ENCODE assay signal across 8 mouse cellular contexts in genomic region chr13:44731727-44732441, GRCm38 (mm10). TPM values are rescaled to one million over a fixed set of nuclear protein-coding genes. Genes with fewer than 3 reads are reported as not detected.
A peak's percentile ranks its signal among the peaks of the same experiment; 100 is the strongest.
DNase-seq lines count a peak whose midpoint lies in the region; ATAC-seq and TF ChIP-seq lines count a peak whose summit lies in the region.

No protein-coding gene starts in this region.

- no peaks in the 10 kb centered on the region for H3K9me3 ChIP-seq in heart, embryonic 11.5 days (replicated peaks; ENCODE audit: control insufficient read depth, low read length)
- H3K9me3 ChIP-seq in ES-Bruce4 (replicated peaks; ENCODE audit: control insufficient read depth, insufficient read depth, low read length, poor library complexity, severe bottlenecking): no peaks in the 10 kb centered on the region
- no peaks in the 10 kb centered on the region for H3K9me3 ChIP-seq in kidney, postnatal 0 days (replicated peaks; ENCODE audit: low read length)
- no peaks in the 10 kb centered on the region for H3K9me3 ChIP-seq in neural tube, embryonic 12.5 days

- H3K36me3 ChIP-seq in heart, embryonic 11.5 days (ENCODE audit: control insufficient read depth, insufficient read depth, low read length): no peaks in the 10 kb centered on the region
- no peaks in the 10 kb centered on the region for H3K36me3 ChIP-seq in ES-Bruce4 (ENCODE audit: control insufficient read depth, insufficient read depth, low read length, poor library complexity, severe bottlenecking)
- no peaks in the 10 kb centered on the region for H3K36me3 ChIP-seq in kidney, postnatal 0 days (ENCODE audit: insufficient read depth, low read length)
- H3K36me3 ChIP-seq in neural tube, embryonic 12.5 days: no peaks in the 10 kb centered on the region

- no peaks in the 10 kb centered on the region for H3K27me3 ChIP-seq in heart, embryonic 11.5 days (ENCODE audit: control insufficient read depth, insufficient read depth, low read length)
- no peaks in the 10 kb centered on the region for H3K27me3 ChIP-seq in ES-Bruce4 (ENCODE audit: control insufficient read depth, insufficient read depth, low read length, poor library complexity, severe bottlenecking)
- H3K27me3 ChIP-seq in kidney, postnatal 0 days (ENCODE audit: insufficient read depth, low read length): no peaks in the 10 kb centered on the region
- no peaks in the 10 kb centered on the region for H3K27me3 ChIP-seq in neural tube, embryonic 12.5 days (replicated peaks)

- no peak for TF ChIP-seq EP300 in ES-Bruce4 (IDR thresholded peaks at IDR 0.05; ENCODE audit: insufficient read depth, low read depth, low read length)

- TF ChIP-seq POLR2A in ES-Bruce4 (IDR thresholded peaks at IDR 0.05; ENCODE audit: insufficient read depth, low read length): no peak
- TF ChIP-seq POLR2A in embryonic fibroblast, embryonic 13.5 days (IDR thresholded peaks at IDR 0.05; ENCODE audit: low read depth, low read length): no peak

- H3K27ac ChIP-seq in heart, embryonic 11.5 days (ENCODE audit: low read depth, low read length): peak overlapping the region; percentile 94; the same call in 1 of the 2 replicates
- peak overlapping the region; percentile 84 for H3K27ac ChIP-seq in ES-Bruce4 (ENCODE audit: insufficient read depth, low read length)
- 0 out of 2 replicates have a peak overlapping the region, but pooled peaks have one; percentile 9 for H3K27ac ChIP-seq in embryonic fibroblast, embryonic 13.5 days (ENCODE audit: insufficient read depth, low read length)
- H3K27ac ChIP-seq in kidney, postnatal 0 days: peak overlapping the region; percentile 57
- no peak overlapping the region for H3K27ac ChIP-seq in neural tube, embryonic 12.5 days

- peak overlapping the region; percentile 72 for H3K4me3 ChIP-seq in heart, embryonic 11.5 days (ENCODE audit: low read depth, low read length)
- H3K4me3 ChIP-seq in ES-Bruce4 (ENCODE audit: low read depth, low read length): peak overlapping the region; percentile 92
- H3K4me3 ChIP-seq in embryonic fibroblast, embryonic 13.5 days (ENCODE audit: insufficient read depth, low read length): peak overlapping the region; percentile 64
- H3K4me3 ChIP-seq in kidney, postnatal 0 days (replicated peaks; ENCODE audit: low read depth, low read length): peak overlapping the region; percentile 59
- H3K4me3 ChIP-seq in neural tube, embryonic 12.5 days: peak overlapping the region; percentile 69

- ATAC-seq in heart, embryonic 11.5 days (replicated peaks; ENCODE audit: insufficient number of reproducible peaks, low FRiP score, low TSS enrichment): no peak
- no peak for ATAC-seq in kidney, postnatal 0 days (replicated peaks; ENCODE audit: low FRiP score, low read depth)
- no peak for ATAC-seq in neural tube, embryonic 12.5 days (ENCODE audit: low FRiP score, low read depth)
- no peak for ATAC-seq in granulocyte monocyte progenitor cell, adult 5-6 weeks (replicated peaks; ENCODE audit: poor library complexity, severe bottlenecking)

- WGBS in heart, embryonic 11.5 days (ENCODE audit: insufficient replicate concordance): under 1% methylated on average over 16 of the region's 16 CpGs
- WGBS in kidney, postnatal 0 days: under 1% methylated on average over 16 of the region's 16 CpGs
- WGBS in neural tube, embryonic 12.5 days: under 1% methylated on average over 16 of the region's 16 CpGs

- no peak for DNase-seq in heart, adult 11 months
- DNase-seq in kidney, postnatal 0 days (ENCODE audit: low spot score): peak; percentile 11
- DNase-seq in urinary bladder, adult 2 months (ENCODE audit: low spot score): no peak

- no peak for TF ChIP-seq CTCF in ES-Bruce4 (IDR thresholded peaks at IDR 0.05; ENCODE audit: low read depth, low read length)
- no peak for TF ChIP-seq CTCF in embryonic fibroblast, embryonic 13.5 days (IDR thresholded peaks at IDR 0.05; ENCODE audit: borderline replicate concordance, insufficient read depth, low read length)
- TF ChIP-seq CTCF in kidney, postnatal 0 days (IDR thresholded peaks at IDR 0.05; ENCODE audit: low read depth): no peak

- peak overlapping the region; percentile 95 for H3K9ac ChIP-seq in heart, embryonic 11.5 days (ENCODE audit: low read depth, low read length)
- H3K9ac ChIP-seq in ES-Bruce4 (ENCODE audit: low read depth, poor library complexity, severe bottlenecking): peak overlapping the region; percentile 97
- peak overlapping the region; percentile 87 for H3K9ac ChIP-seq in kidney, postnatal 0 days (ENCODE audit: low read depth, low read length)
- H3K9ac ChIP-seq in neural tube, embryonic 12.5 days: peak overlapping the region; percentile 76

- H3K4me2 ChIP-seq in heart, embryonic 11.5 days: peak overlapping the region; percentile 84
- peak overlapping the region; percentile 95 for H3K4me2 ChIP-seq in kidney, postnatal 0 days (ENCODE audit: low read length)
- H3K4me2 ChIP-seq in neural tube, embryonic 12.5 days (replicated peaks): peak overlapping the region; percentile 98

- H3K4me1 ChIP-seq in heart, embryonic 11.5 days (ENCODE audit: control insufficient read depth, insufficient read depth, low read length): peaks cover 26% of the 10 kb centered on the region
- no peaks in the 10 kb centered on the region for H3K4me1 ChIP-seq in ES-Bruce4 (ENCODE audit: control insufficient read depth, insufficient read depth, low read length)
- no peaks in the 10 kb centered on the region for H3K4me1 ChIP-seq in embryonic fibroblast, embryonic 13.5 days (ENCODE audit: control insufficient read depth, insufficient read depth, low read length)
- peaks cover 15% of the 10 kb centered on the region for H3K4me1 ChIP-seq in kidney, postnatal 0 days (replicated peaks; ENCODE audit: insufficient read depth, low read length)
- peaks cover 27% of the 10 kb centered on the region for H3K4me1 ChIP-seq in neural tube, embryonic 12.5 days

RNA-seq across cellular contexts. Expression of gene Jarid2, which starts 2.6 kb away (rescaled TPM):
- polyA plus RNA-seq in heart, embryonic 11.5 days (2014; fragmentation: Nextera tagmentation; extraction: Ambion mirVana): 20.1 and 22.4 TPM in 2 replicates
- polyA plus RNA-seq in ES-Bruce4 (2011; ENCODE audit: insufficient read depth, insufficient read length, low read depth, missing spikeins): 143 and 150 TPM in 2 replicates
- polyA plus RNA-seq in embryonic fibroblast, embryonic 13.5 days (2011; ENCODE audit: insufficient read length, low read depth, missing spikeins): 9.7 and 14.4 TPM in 2 replicates
- 22.5 and 26.2 TPM in 2 replicates for polyA plus RNA-seq in kidney, postnatal 0 days (2015; fragmentation: Nextera tagmentation; extraction: Ambion mirVana)
- 85.5 and 93.6 TPM in 2 replicates for polyA plus RNA-seq in neural tube, embryonic 12.5 days (2016; fragmentation: Nextera tagmentation; extraction: Ambion mirVana)
- 37.8 and 58.5 TPM in 2 replicates for total RNA-seq in granulocyte monocyte progenitor cell, adult 5-6 weeks (2014; fragmentation: Nextera tagmentation)
- 31.0 and 37.9 TPM in 2 replicates for total RNA-seq in granulocyte monocyte progenitor cell, adult 5-6 weeks (2017)
- 15.2 and 17.8 TPM in 2 replicates for polyA plus RNA-seq in urinary bladder, adult 2 months (2012; rRNA removed)
